Mouse (Mus musculus): ENCODE results near the gene Foxi1. TPM values are rescaled to one million over a fixed set of nuclear protein-coding genes. Genes with fewer than 3 reads are reported as not detected.

Foxi1 gene
- total and polyA plus RNA-seq, 3 experiments, result not detected

DNA sequence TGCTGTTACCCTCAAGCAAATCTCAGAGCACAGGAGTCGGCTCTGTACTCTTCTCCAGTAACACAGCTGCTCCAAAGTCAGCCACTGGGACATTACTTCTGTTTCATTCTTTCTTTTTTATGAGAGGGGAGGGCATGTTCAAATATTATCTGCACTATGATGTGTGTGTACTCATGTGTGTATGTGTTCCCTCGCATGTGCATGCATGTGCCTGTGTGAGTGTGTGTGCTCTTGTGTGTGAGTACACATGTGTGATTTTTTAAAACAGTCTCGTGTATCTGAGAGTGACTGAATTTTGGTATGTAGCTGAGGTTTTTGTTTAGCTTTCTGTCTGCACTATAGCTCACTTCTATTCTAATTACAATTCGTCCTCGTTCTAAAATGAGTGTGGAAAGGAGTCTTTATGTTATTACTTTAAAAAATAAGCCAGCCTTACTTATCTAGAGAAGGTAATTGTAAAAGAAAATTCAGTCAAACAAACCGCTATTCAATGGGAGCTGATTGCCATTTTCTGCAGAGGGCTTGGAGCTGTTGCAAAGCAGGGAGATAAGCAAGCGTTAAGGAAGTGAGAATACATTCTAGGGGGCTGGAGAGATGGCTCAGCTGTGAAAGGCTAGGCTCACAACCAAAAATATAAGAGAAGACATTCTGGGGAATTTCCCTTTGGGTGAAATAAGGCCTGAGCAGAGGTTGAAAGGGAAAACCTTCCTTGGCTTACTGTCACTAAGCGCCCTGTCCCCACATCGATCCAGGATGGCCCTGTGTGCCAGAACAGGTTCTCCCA is 13.5 kb downstream of the Foxi1 start:
- in situ Hi-C loops (cut with MboI; ENCODE audit: low pct_ligation_motif_present, low pct_unique_long_range_greater_than_20kb, low sequenced_read_pairs), result no loop called here
- H3K79me2 ChIP-seq (replicated peaks; ENCODE audit: control insufficient read depth, extremely low read depth, insufficient read depth, poor library complexity, severe bottlenecking), result no peaks in the 10 kb centered on the region
- dilution Hi-C loops (cut with MboI; ENCODE audit: extremely low pct_ligation_motif_present, extremely low pct_unique_long_range_greater_than_20kb, low sequenced_read_pairs), result no loop called here
- peaks cover 20 to 44% of the 10 kb centered on the region in 2 experiments for H3K4me1 ChIP-seq (ENCODE audit: control insufficient read depth in 1 of 2, insufficient read depth in 2 of 2)
- no peaks in the 10 kb centered on the region for H3K9me3 ChIP-seq (replicated peaks; ENCODE audit: low read length)
- H3K4me2 ChIP-seq (ENCODE audit: insufficient read depth, low read depth, poor library complexity, severe bottlenecking), result peak overlapping the region; percentile 97
- TF ChIP-seq NRF1 (IDR thresholded peaks at IDR 0.05; ENCODE audit: low read depth, low read length) (no peak), POLR2AphosphoS2 (IDR thresholded peaks at IDR 0.05; ENCODE audit: low read depth, low read length) (no peak), HCFC1 (IDR thresholded peaks at IDR 0.05; ENCODE audit: low read depth, low read length) (no peak), ELF1 (IDR thresholded peaks at IDR 0.05; ENCODE audit: low read depth, low read length) (peak; percentile 34; the same call in 1 of the 2 replicates), NELFE (IDR thresholded peaks at IDR 0.05; ENCODE audit: low read depth, low read length) (no peak), EP300 (IDR thresholded peaks at IDR 0.05; ENCODE audit: low read length) (peak; percentile 93), IRF4 (IDR thresholded peaks at IDR 0.05; ENCODE audit: low read depth, low read length) (peak; percentile 91), ETS1 (conservative IDR thresholded peaks at IDR 0.05; ENCODE audit: low read depth, low read length) (peak; percentile 88), KAT2A (IDR thresholded peaks at IDR 0.05; ENCODE audit: insufficient replicate concordance, low read length) (no peak), TBP (conservative IDR thresholded peaks at IDR 0.05; ENCODE audit: low read depth, low read length) (0 out of 2 replicates have a peak, but pooled peaks have one; percentile 22), MAFK (IDR thresholded peaks at IDR 0.05; ENCODE audit: insufficient replicate concordance, low read length) (0 out of 2 replicates have a peak, but pooled peaks have one; percentile 44), CTCF (conservative IDR thresholded peaks at IDR 0.05 in 1 of 2, IDR thresholded peaks at IDR 0.05 in 1 of 2; ENCODE audit: low read depth in 2 of 2, low read length in 2 of 2) (no peak), MYC (IDR thresholded peaks at IDR 0.05; ENCODE audit: low read depth, low read length) (no peak), MXI1 (IDR thresholded peaks at IDR 0.05; ENCODE audit: low read depth, low read length) (peak; percentile 62), USF1 (IDR thresholded peaks at IDR 0.05; ENCODE audit: low read depth, low read length) (no peak), BHLHE40 (IDR thresholded peaks at IDR 0.05; ENCODE audit: low read depth, low read length) (peak; percentile 68), CHD1 (IDR thresholded peaks at IDR 0.05; ENCODE audit: low read depth, low read length) (peak; percentile 63; the same call in 1 of the 2 replicates), UBTF (IDR thresholded peaks at IDR 0.05; ENCODE audit: low read depth, low read length) (no peak), PAX5 (IDR thresholded peaks at IDR 0.05; ENCODE audit: low read length) (no peak), E2F4 (IDR thresholded peaks at IDR 0.05; ENCODE audit: insufficient replicate concordance, low read depth, low read length) (no peak), USF2 (conservative IDR thresholded peaks at IDR 0.05; ENCODE audit: low read depth, low read length) (no peak), SIN3A (IDR thresholded peaks at IDR 0.05; ENCODE audit: low read length) (peak; percentile 77; the same call in 1 of the 2 replicates), RCOR1 (conservative IDR thresholded peaks at IDR 0.05; ENCODE audit: low read depth, low read length) (0 out of 2 replicates have a peak, but pooled peaks have one; percentile 22), JUN (IDR thresholded peaks at IDR 0.05; ENCODE audit: insufficient read depth, low read depth, low read length) (no peak), JUND (conservative IDR thresholded peaks at IDR 0.05; ENCODE audit: low read depth, low read length) (peak; percentile 47; the same call in 1 of the 2 replicates), TCF12 (IDR thresholded peaks at IDR 0.05; ENCODE audit: low read depth, low read length) (peak; percentile 45; the same call in 1 of the 2 replicates), ZNF384 (IDR thresholded peaks at IDR 0.05; ENCODE audit: low read depth, low read length) (no peak), SMC3 (IDR thresholded peaks at IDR 0.05; ENCODE audit: low read depth, low read length) (peak; percentile 5; the same call in 1 of the 2 replicates), GABPA (IDR thresholded peaks at IDR 0.05; ENCODE audit: insufficient replicate concordance, low read depth, low read length) (no peak), POLR2A (IDR thresholded peaks at IDR 0.05; ENCODE audit: low read depth, low read length) (peak; percentile 36; the same call in 1 of the 2 replicates), CHD2 (IDR thresholded peaks at IDR 0.05; ENCODE audit: low read length) (no peak; the same call in 1 of the 2 replicates), MAZ (IDR thresholded peaks at IDR 0.05; ENCODE audit: low read depth, low read length) (0 out of 2 replicates have a peak, but pooled peaks have one; percentile 44), ZC3H11A (IDR thresholded peaks at IDR 0.05; ENCODE audit: low read depth, low read length) (no peak), RAD21 (IDR thresholded peaks at IDR 0.05; ENCODE audit: low read depth, low read length) (no peak), MEF2A (IDR thresholded peaks at IDR 0.05; ENCODE audit: borderline replicate concordance, low read depth, low read length) (peak; percentile 88), MAX (IDR thresholded peaks at IDR 0.05; ENCODE audit: low read length) (no peak)
- peaks cover 1% of the 10 kb centered on the region for H3K27me3 ChIP-seq (replicated peaks)
- DNase-seq (ENCODE audit: extremely low read depth), result peak; percentile 80
- peak overlapping the region; percentile 65; the same call in 1 of the 2 replicates for H3K27ac ChIP-seq (ENCODE audit: insufficient read depth, low read depth)
- peak overlapping the region in 1 of 3 experiments; percentile 13 for H3K4me3 ChIP-seq (replicated peaks in 1 of 3; ENCODE audit: low read depth in 2 of 3, low read length in 2 of 3, poor library complexity in 1 of 3)
- H3K9ac ChIP-seq (ENCODE audit: insufficient read depth, low read depth), result 0 out of 2 replicates have a peak overlapping the region, but pooled peaks have one; percentile 15
- H3K36me3 ChIP-seq (replicated peaks in 1 of 2; ENCODE audit: control insufficient read depth in 1 of 2, insufficient read depth in 1 of 2, low read length in 1 of 2), result no peaks in the 10 kb centered on the region
